Mouse (Mus musculus): ENCODE results near the gene Nr1i3. TPM values are rescaled to one million over a fixed set of nuclear protein-coding genes. Genes with fewer than 3 reads are reported as not detected.

The Nr1i3 gene
- polyA plus RNA-seq, 1 experiment from 2014 or later, result 1.7 TPM

DNA sequence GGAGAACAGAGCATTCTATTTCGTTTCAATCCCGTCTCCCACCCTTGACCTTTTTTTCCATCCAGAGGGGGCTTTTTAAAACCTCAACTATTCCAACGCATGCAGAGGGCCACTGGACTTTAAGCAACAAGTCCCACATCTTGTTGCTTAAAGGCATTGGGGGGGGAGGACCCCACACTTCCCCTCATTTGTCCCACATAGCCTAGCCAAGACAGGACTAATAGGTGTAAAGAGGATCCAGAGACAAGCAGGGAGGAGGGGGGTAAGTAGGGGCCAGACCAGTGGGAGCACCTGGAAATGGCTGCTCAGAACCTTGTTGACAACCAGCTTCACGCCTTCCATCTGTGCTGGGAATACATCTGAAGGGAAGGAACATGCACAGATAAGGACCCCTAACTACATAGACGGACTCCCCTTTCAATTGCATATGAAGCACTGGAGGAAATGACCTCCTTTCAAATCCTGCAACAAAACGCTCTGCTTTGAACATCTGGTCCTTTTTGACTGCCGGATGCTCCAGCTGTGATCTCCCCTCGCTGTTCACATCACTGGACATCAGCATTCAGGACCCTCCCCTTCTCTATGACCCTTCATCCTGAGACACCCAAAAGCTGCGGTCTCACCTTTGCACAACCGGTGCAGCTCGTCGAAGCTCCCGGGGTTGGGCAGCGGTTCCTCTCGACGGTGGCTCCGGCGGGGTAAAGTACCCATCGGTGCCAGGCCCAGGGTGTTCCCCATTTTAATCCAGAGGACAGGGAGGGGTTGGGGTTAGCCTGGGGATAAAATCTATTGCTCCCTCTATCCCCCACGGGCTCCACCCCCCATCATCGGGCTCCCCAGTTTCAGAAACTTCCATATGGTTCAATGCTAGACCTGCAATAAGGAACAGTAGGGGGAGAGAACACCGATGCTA, 7.8 kb downstream of the Nr1i3 start:
- Histone ChIP-seq H3K9me3 (ENCODE audit: control insufficient read depth, low read length) (no peaks in the 10 kb centered on the region), H3K27ac (ENCODE audit: low read depth) (no peak overlapping the region), H3K9ac (ENCODE audit: low read length) (peak overlapping the region; percentile 45), H3K4me1 (replicated peaks; ENCODE audit: control insufficient read depth, insufficient read depth, low read length) (peaks cover 10% of the 10 kb centered on the region), H3K4me2 (ENCODE audit: low read length) (peak overlapping the region; percentile 93), H3K36me3 (ENCODE audit: control insufficient read depth, insufficient read depth, low read length) (peaks cover 17% of the 10 kb centered on the region), H3K4me3 (ENCODE audit: low read depth, low read length) (peak overlapping the region; percentile 70), H3K27me3 (replicated peaks; ENCODE audit: control insufficient read depth, insufficient read depth, low read length) (no peaks in the 10 kb centered on the region)
- 7% methylated on average over 22 of the region's 22 CpGs for WGBS
- DNase-seq (ENCODE audit: low spot score) (peak; percentile 57), ATAC-seq (replicated peaks; ENCODE audit: low FRiP score, low TSS enrichment, low read depth) (peak; percentile 6; the same call in 1 of the 2 replicates)

DNA sequence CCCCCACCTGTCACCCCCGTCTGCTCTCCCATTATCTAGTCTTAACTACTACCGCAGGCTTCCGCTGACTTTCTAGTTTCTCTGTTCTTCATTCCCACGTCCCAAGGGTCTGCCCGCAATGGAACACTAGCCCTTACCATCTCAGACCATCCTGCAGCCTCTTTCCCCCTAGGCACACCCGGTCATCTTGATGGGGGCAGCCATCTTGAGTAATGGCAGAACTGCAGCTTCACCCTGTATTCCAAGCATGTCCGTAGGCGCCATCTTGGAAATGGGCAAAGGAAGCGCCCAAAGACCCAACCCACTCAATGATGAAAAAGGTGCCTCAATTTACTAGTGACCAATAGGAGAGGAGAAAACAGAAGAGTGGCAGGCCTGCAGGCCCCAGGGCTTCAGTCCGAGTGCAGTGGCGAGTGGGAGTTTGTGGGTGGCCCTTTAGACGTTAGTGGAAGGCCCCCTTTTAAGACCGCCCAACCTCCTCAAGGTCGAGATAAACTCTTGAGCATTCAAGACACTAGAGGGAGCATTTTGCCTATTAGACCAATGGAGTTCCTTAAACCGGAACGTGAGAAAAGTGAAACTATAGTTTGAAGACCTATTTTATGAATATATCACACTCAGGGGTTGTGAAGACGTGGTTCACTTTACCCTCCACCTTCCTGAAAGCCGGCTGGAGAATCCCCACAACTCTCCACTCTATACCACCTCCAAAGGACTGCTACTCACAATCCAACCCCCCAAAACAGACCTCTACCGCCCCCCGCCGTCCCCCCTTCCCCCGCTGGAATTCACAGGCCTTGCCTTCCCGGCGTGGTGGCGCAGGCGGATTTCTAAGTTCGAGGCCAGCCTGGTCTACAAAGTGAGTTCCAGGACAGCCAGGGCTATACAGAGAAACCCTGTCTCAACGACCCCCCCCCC, 8.7 kb downstream of the Nr1i3 start, which contains the start of gene Tomm40l:
Gene Tomm40l, minus strand, starts transcription at position 277 of the 918 bp plus-strand sequence.
- Histone ChIP-seq H3K9me3 (ENCODE audit: control insufficient read depth, low read length) (no peaks in the 10 kb centered on the region), H3K27ac (ENCODE audit: low read depth) (peak within 1 kb of the TSS; percentile 67), H3K9ac (ENCODE audit: low read length) (peak within 1 kb of the TSS; percentile 45), H3K4me2 (ENCODE audit: low read length) (peak within 1 kb of the TSS; percentile 93), H3K36me3 (ENCODE audit: control insufficient read depth, insufficient read depth, low read length) (peaks cover 17% of the 10 kb centered on the region), H3K4me1 (replicated peaks; ENCODE audit: control insufficient read depth, insufficient read depth, low read length) (peaks cover 10% of the 10 kb centered on the region), H3K4me3 (ENCODE audit: low read depth, low read length) (peak within 1 kb of the TSS; percentile 70), H3K27me3 (replicated peaks; ENCODE audit: control insufficient read depth, insufficient read depth, low read length) (no peaks in the 10 kb centered on the region)
- peak; percentile 97 for ATAC-seq (replicated peaks; ENCODE audit: low FRiP score, low TSS enrichment, low read depth)
- peak; percentile 88 for DNase-seq (ENCODE audit: low spot score)
- 1% methylated on average over 28 of the region's 28 CpGs for WGBS

DNA sequence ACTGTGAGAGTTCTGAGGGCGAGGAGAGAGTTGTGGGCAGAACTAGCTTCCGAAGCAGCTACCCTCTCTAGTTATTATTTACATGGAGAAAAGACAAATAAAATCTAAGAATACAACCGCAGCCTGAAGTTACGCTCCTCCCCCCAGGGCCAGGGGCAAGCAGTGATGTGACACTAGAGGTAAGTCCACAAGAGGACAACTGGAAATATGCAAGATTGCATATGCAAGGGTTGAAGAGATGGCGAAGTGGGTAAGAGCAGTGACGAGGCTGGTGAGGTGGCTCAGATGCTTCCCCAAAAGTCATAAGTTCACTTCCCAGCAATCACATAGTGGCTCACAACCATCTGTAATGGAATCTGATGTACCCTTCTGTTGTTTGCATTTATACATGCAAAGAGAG, 9.4 kb downstream of the Nr1i3 start:
- ATAC-seq (replicated peaks; ENCODE audit: low FRiP score, low TSS enrichment, low read depth) (no peak), DNase-seq (ENCODE audit: low spot score) (peak; percentile 56)
- Histone ChIP-seq H3K9me3 (ENCODE audit: control insufficient read depth, low read length) (no peaks in the 10 kb centered on the region), H3K4me2 (ENCODE audit: low read length) (peak overlapping the region; percentile 93), H3K4me1 (replicated peaks; ENCODE audit: control insufficient read depth, insufficient read depth, low read length) (peaks cover 10% of the 10 kb centered on the region), H3K27ac (ENCODE audit: low read depth) (peak overlapping the region; percentile 67), H3K27me3 (replicated peaks; ENCODE audit: control insufficient read depth, insufficient read depth, low read length) (no peaks in the 10 kb centered on the region), H3K4me3 (ENCODE audit: low read depth, low read length) (0 out of 2 replicates have a peak overlapping the region, but pooled peaks have one; percentile 70), H3K9ac (ENCODE audit: low read length) (no peak overlapping the region), H3K36me3 (ENCODE audit: control insufficient read depth, insufficient read depth, low read length) (peaks cover 17% of the 10 kb centered on the region)
- 79% methylated on average over 6 of the region's 6 CpGs for WGBS

DNA sequence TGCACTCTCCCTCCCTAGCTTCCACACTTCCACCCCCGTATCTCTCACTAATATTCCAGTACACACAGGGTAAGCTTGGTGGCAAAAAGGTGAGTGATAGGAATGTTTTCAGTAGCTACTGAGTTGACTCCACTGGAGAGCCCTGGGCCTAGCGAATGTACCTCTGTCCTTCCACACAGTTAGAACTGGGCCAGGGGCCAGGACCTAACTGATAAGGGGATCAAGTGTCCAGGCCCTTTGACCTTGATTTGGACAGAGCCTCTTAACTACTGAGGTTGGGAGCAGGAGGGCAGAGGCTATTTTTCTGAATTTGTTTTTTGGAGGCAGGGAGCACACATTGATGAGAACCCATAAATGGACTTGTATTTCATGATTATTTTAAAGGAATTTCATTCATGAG, 10.0 kb downstream of the Nr1i3 start:
- peaks cover 10% of the 10 kb centered on the region for H3K4me1 ChIP-seq (replicated peaks; ENCODE audit: control insufficient read depth, insufficient read depth, low read length)
- no peak overlapping the region for H3K27ac ChIP-seq (ENCODE audit: low read depth)
- no peak overlapping the region for H3K4me2 ChIP-seq (ENCODE audit: low read length)
- H3K9ac ChIP-seq (ENCODE audit: low read length), result no peak overlapping the region
- H3K36me3 ChIP-seq (ENCODE audit: control insufficient read depth, insufficient read depth, low read length), result peaks cover 16% of the 10 kb centered on the region
- H3K27me3 ChIP-seq (replicated peaks; ENCODE audit: control insufficient read depth, insufficient read depth, low read length), result no peaks in the 10 kb centered on the region
- WGBS, result 70% methylated on average over 2 of the region's 2 CpGs
- H3K9me3 ChIP-seq (ENCODE audit: control insufficient read depth, low read length), result no peaks in the 10 kb centered on the region
- ATAC-seq (replicated peaks; ENCODE audit: low FRiP score, low TSS enrichment, low read depth) (no peak), DNase-seq (ENCODE audit: low spot score) (no peak)
- no peak overlapping the region for H3K4me3 ChIP-seq (ENCODE audit: low read depth, low read length)

- Histone ChIP-seq H3K4me3 (ENCODE audit: low read depth, low read length) (no peak within 1 kb of the TSS), H3K9me3 (ENCODE audit: control insufficient read depth, low read length) (no peaks in the 10 kb centered on the region), H3K27ac (ENCODE audit: low read depth) (no peak within 1 kb of the TSS), H3K4me2 (ENCODE audit: low read length) (no peak within 1 kb of the TSS), H3K36me3 (ENCODE audit: control insufficient read depth, insufficient read depth, low read length) (peaks cover 5% of the 10 kb centered on the region), H3K4me1 (replicated peaks; ENCODE audit: control insufficient read depth, insufficient read depth, low read length) (peaks cover 10% of the 10 kb centered on the region), H3K27me3 (replicated peaks; ENCODE audit: control insufficient read depth, insufficient read depth, low read length) (no peaks in the 10 kb centered on the region), H3K9ac (ENCODE audit: low read length) (no peak within 1 kb of the TSS)
- WGBS, result 53% methylated on average over 5 of the region's 5 CpGs
- DNase-seq (ENCODE audit: low spot score), result no peak
- ATAC-seq (replicated peaks; ENCODE audit: low FRiP score, low TSS enrichment, low read depth), result no peak
Measured at GRCm38 (mm10) chr1:171224857-171225256, 11.1 kb downstream of the Nr1i3 start, which contains the start of gene Apoa2. Gene Apoa2, plus strand, starts transcription at chr1:171225054.

DNA sequence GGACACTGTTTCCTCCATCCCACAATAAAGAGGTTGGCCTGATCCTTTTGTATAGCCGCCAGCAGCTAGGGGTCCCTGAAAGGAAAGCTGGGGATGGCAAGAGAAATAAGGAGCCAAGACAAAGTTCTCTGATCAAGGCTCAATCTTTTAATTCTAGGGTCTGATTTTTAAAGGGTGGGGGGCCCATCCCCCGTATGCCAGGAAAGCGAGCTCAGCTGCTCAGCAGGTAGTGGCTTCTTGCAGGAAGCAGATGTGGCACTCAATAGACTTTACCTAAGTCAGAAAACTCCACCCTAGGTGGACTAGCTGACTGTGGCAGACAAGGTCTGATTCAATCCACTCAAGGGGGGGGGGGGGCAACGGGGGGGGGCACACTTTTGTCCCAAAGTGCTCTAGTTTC, 13.0 kb downstream of the Nr1i3 start:
- H3K4me3 ChIP-seq (ENCODE audit: low read depth, low read length), result no peak overlapping the region
- ATAC-seq (replicated peaks; ENCODE audit: low FRiP score, low TSS enrichment, low read depth), result no peak

GRCm38 (mm10) chr1:171227879-171228278, 14.1 kb downstream of the Nr1i3 start:
- no peak overlapping the region for H3K4me3 ChIP-seq (ENCODE audit: low read depth, low read length)
- no peaks in the 10 kb centered on the region for H3K27me3 ChIP-seq (replicated peaks; ENCODE audit: control insufficient read depth, insufficient read depth, low read length)
- ATAC-seq (replicated peaks; ENCODE audit: low FRiP score, low TSS enrichment, low read depth) (no peak), DNase-seq (ENCODE audit: low spot score) (no peak)
- H3K4me2 ChIP-seq (ENCODE audit: low read length), result no peak overlapping the region
- WGBS, result 90% methylated on average over 1 of the region's 1 CpGs
- no peaks in the 10 kb centered on the region for H3K36me3 ChIP-seq (ENCODE audit: control insufficient read depth, insufficient read depth, low read length)
- H3K27ac ChIP-seq (ENCODE audit: low read depth), result no peak overlapping the region
- H3K9ac ChIP-seq (ENCODE audit: low read length), result no peak overlapping the region
- H3K9me3 ChIP-seq (ENCODE audit: control insufficient read depth, low read length), result no peaks in the 10 kb centered on the region
- no peaks in the 10 kb centered on the region for H3K4me1 ChIP-seq (replicated peaks; ENCODE audit: control insufficient read depth, insufficient read depth, low read length)

More for the DNA sequence above, 13.0 kb downstream of the Nr1i3 start:
- Histone ChIP-seq H3K27ac (ENCODE audit: low read depth) (no peak overlapping the region), H3K9ac (ENCODE audit: low read length) (no peak overlapping the region), H3K27me3 (replicated peaks; ENCODE audit: control insufficient read depth, insufficient read depth, low read length) (no peaks in the 10 kb centered on the region), H3K4me1 (replicated peaks; ENCODE audit: control insufficient read depth, insufficient read depth, low read length) (peaks cover under 1% of the 10 kb centered on the region; the same call in 1 of the 2 replicates), H3K36me3 (ENCODE audit: control insufficient read depth, insufficient read depth, low read length) (no peaks in the 10 kb centered on the region), H3K9me3 (ENCODE audit: control insufficient read depth, low read length) (no peaks in the 10 kb centered on the region), H3K4me2 (ENCODE audit: low read length) (no peak overlapping the region)
- 70% methylated on average over 4 of the region's 4 CpGs for WGBS
- DNase-seq (ENCODE audit: low spot score), result no peak

DNA sequence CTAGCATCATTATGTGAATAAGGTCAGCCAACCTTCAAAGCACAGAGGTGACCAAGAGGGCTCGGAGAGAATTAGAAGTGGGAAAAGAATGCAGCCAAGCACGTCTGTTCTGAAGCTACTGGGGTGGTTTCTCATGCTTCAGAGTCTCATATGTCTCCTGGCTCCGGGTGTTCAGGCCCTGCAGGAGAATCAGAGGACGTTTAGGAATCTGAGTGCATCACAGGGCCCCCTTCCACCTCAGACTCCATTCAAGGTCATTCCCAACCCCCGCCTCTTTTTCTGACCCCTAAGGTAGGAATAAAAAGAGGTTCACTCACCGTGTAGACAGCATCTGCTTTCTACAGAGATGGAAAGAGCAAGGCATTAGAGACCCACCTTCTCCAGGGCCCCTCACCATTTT, 16.0 kb downstream of the Nr1i3 start:
- H3K9ac ChIP-seq (ENCODE audit: low read length), result no peak overlapping the region
- H3K4me3 ChIP-seq (ENCODE audit: low read depth, low read length), result no peak overlapping the region
- WGBS, result 64% methylated on average over 6 of the region's 6 CpGs
- no peak for DNase-seq (ENCODE audit: low spot score)
- no peak overlapping the region for H3K27ac ChIP-seq (ENCODE audit: low read depth)
- no peaks in the 10 kb centered on the region for H3K9me3 ChIP-seq (ENCODE audit: control insufficient read depth, low read length)
- ATAC-seq (replicated peaks; ENCODE audit: low FRiP score, low TSS enrichment, low read depth), result no peak
- no peaks in the 10 kb centered on the region for H3K27me3 ChIP-seq (replicated peaks; ENCODE audit: control insufficient read depth, insufficient read depth, low read length)
- H3K4me1 ChIP-seq (replicated peaks; ENCODE audit: control insufficient read depth, insufficient read depth, low read length), result no peaks in the 10 kb centered on the region
- no peak overlapping the region for H3K4me2 ChIP-seq (ENCODE audit: low read length)
- peaks cover 16% of the 10 kb centered on the region for H3K36me3 ChIP-seq (ENCODE audit: control insufficient read depth, insufficient read depth, low read length)

Data from intestine, embryonic 14.5 days (tissue).